Mouse (Mus musculus): ENCODE results near the gene 1700029I15Rik. TPM values are rescaled to one million over a fixed set of nuclear protein-coding genes. Genes with fewer than 3 reads are reported as not detected.
"Not testable (repeated sequence)": the region's sequence is repeated elsewhere in the genome, so short reads cannot be mapped to it uniquely, and the experiment has no call there.

Gene 1700029I15Rik
- polyA plus RNA-seq, 1 experiment, result 0.41 TPM

- no peaks in the 10 kb centered on the region; the same call in 1 of the 2 replicates for H3K36me3 ChIP-seq (ENCODE audit: control insufficient read depth)
- H3K4me1 ChIP-seq (ENCODE audit: control insufficient read depth), result peaks cover 17% of the 10 kb centered on the region
- H3K27me3 ChIP-seq (ENCODE audit: control insufficient read depth), result peaks cover 78% of the 10 kb centered on the region
- TF ChIP-seq GATA1 (IDR thresholded peaks at IDR 0.05; ENCODE audit: low read length) (no peak), TAL1 (IDR thresholded peaks at IDR 0.05; ENCODE audit: low read length) (no peak)
- peak overlapping the region; percentile 47 for H3K4me3 ChIP-seq (replicated peaks)
- H3K9me3 ChIP-seq (ENCODE audit: control insufficient read depth, low read length), result peaks cover 2% of the 10 kb centered on the region; the same call in 1 of the 2 replicates
Measured at GRCm38 (mm10) chr2:92388891-92389641, 6.7 kb downstream of the 1700029I15Rik start.

GRCm38 (mm10) chr2:92389645-92390044 lies 7.3 kb downstream of the 1700029I15Rik start:
- peaks cover 2% of the 10 kb centered on the region; the same call in 1 of the 2 replicates for H3K9me3 ChIP-seq (ENCODE audit: control insufficient read depth, low read length)
- H3K4me3 ChIP-seq (replicated peaks), result no peak overlapping the region
- H3K27me3 ChIP-seq (ENCODE audit: control insufficient read depth), result peaks cover 83% of the 10 kb centered on the region
- peaks cover 11% of the 10 kb centered on the region for H3K4me1 ChIP-seq (ENCODE audit: control insufficient read depth)
- TF ChIP-seq TAL1 (IDR thresholded peaks at IDR 0.05; ENCODE audit: low read length) (no peak), GATA1 (IDR thresholded peaks at IDR 0.05; ENCODE audit: low read length) (no peak)
- no peaks in the 10 kb centered on the region; the same call in 1 of the 2 replicates for H3K36me3 ChIP-seq (ENCODE audit: control insufficient read depth)

GRCm38 (mm10) chr2:92390206-92390930 lies 8.0 kb downstream of the 1700029I15Rik start:
- Histone ChIP-seq H3K4me3 (replicated peaks) (no peak overlapping the region), H3K4me1 (ENCODE audit: control insufficient read depth) (peaks cover 7% of the 10 kb centered on the region), H3K27me3 (ENCODE audit: control insufficient read depth) (peaks cover 91% of the 10 kb centered on the region), H3K9me3 (ENCODE audit: control insufficient read depth, low read length) (peaks cover 2% of the 10 kb centered on the region; the same call in 1 of the 2 replicates), H3K36me3 (ENCODE audit: control insufficient read depth) (no peaks in the 10 kb centered on the region; the same call in 1 of the 2 replicates)
- TF ChIP-seq GATA1 (IDR thresholded peaks at IDR 0.05; ENCODE audit: low read length), result no peak
- no peak for TF ChIP-seq TAL1 (IDR thresholded peaks at IDR 0.05; ENCODE audit: low read length)

- H3K36me3 ChIP-seq (ENCODE audit: control insufficient read depth), result no peaks in the 10 kb centered on the region; the same call in 1 of the 2 replicates
- peaks cover 7% of the 10 kb centered on the region for H3K4me1 ChIP-seq (ENCODE audit: control insufficient read depth)
- H3K27me3 ChIP-seq (ENCODE audit: control insufficient read depth), result peaks cover 93% of the 10 kb centered on the region
- peaks cover 2% of the 10 kb centered on the region; the same call in 1 of the 2 replicates for H3K9me3 ChIP-seq (ENCODE audit: control insufficient read depth, low read length)
- H3K4me3 ChIP-seq (replicated peaks), result no peak overlapping the region
- TF ChIP-seq TAL1 (IDR thresholded peaks at IDR 0.05; ENCODE audit: low read length) (no peak), GATA1 (IDR thresholded peaks at IDR 0.05; ENCODE audit: low read length) (no peak)
Measured at GRCm38 (mm10) chr2:92391116-92391515, 8.8 kb downstream of the 1700029I15Rik start.

- TF ChIP-seq GATA1 (IDR thresholded peaks at IDR 0.05; ENCODE audit: low read length), result no peak
- TF ChIP-seq TAL1 (IDR thresholded peaks at IDR 0.05; ENCODE audit: low read length), result no peak
- H3K4me1 ChIP-seq (ENCODE audit: control insufficient read depth), result peaks cover 7% of the 10 kb centered on the region
- peak overlapping the region; percentile 22 for H3K4me3 ChIP-seq (replicated peaks)
- H3K27me3 ChIP-seq (ENCODE audit: control insufficient read depth), result peaks cover 95% of the 10 kb centered on the region
- H3K9me3 ChIP-seq (ENCODE audit: control insufficient read depth, low read length), result peaks cover 2% of the 10 kb centered on the region; the same call in 1 of the 2 replicates
- no peaks in the 10 kb centered on the region; the same call in 1 of the 2 replicates for H3K36me3 ChIP-seq (ENCODE audit: control insufficient read depth)
Measured at GRCm38 (mm10) chr2:92391703-92392317, 9.5 kb downstream of the 1700029I15Rik start.

GRCm38 (mm10) chr2:92392318-92393264 lies 10.3 kb downstream of the 1700029I15Rik start:
- Histone ChIP-seq H3K4me1 (ENCODE audit: control insufficient read depth) (peaks cover 7% of the 10 kb centered on the region), H3K4me3 (replicated peaks) (peak overlapping the region; percentile 22)

GRCm38 (mm10) chr2:92395535-92395934 lies 13.2 kb downstream of the 1700029I15Rik start:
- TF ChIP-seq GATA1 (IDR thresholded peaks at IDR 0.05; ENCODE audit: low read length) (no peak), TAL1 (IDR thresholded peaks at IDR 0.05; ENCODE audit: low read length) (no peak)
- H3K9me3 ChIP-seq (ENCODE audit: control insufficient read depth, low read length), result no peaks in the 10 kb centered on the region; the same call in 1 of the 2 replicates

More at GRCm38 (mm10) chr2:92392318-92393264, 10.3 kb downstream of the 1700029I15Rik start:
- H3K36me3 ChIP-seq (ENCODE audit: control insufficient read depth), result no peaks in the 10 kb centered on the region
- peaks cover 94% of the 10 kb centered on the region for H3K27me3 ChIP-seq (ENCODE audit: control insufficient read depth)
- TF ChIP-seq GATA1 (IDR thresholded peaks at IDR 0.05; ENCODE audit: low read length), result no peak
- TF ChIP-seq TAL1 (IDR thresholded peaks at IDR 0.05; ENCODE audit: low read length), result no peak
- H3K9me3 ChIP-seq (ENCODE audit: control insufficient read depth, low read length), result peaks cover 2% of the 10 kb centered on the region; the same call in 1 of the 2 replicates

GRCm38 (mm10) chr2:92397436-92397835 lies 15.1 kb downstream of the 1700029I15Rik start:
- H3K27me3 ChIP-seq (ENCODE audit: control insufficient read depth), result peaks cover 81% of the 10 kb centered on the region
- TF ChIP-seq GATA1 (IDR thresholded peaks at IDR 0.05; ENCODE audit: low read length) (no peak), TAL1 (IDR thresholded peaks at IDR 0.05; ENCODE audit: low read length) (no peak)

More at GRCm38 (mm10) chr2:92395535-92395934, 13.2 kb downstream of the 1700029I15Rik start:
- Histone ChIP-seq H3K4me1 (ENCODE audit: control insufficient read depth) (no peaks in the 10 kb centered on the region), H3K27me3 (ENCODE audit: control insufficient read depth) (peaks cover 81% of the 10 kb centered on the region), H3K36me3 (ENCODE audit: control insufficient read depth) (no peaks in the 10 kb centered on the region), H3K4me3 (replicated peaks) (no peak overlapping the region)

GRCm38 (mm10) chr2:92399877-92400276 lies 17.5 kb downstream of the 1700029I15Rik start:
- H3K4me1 ChIP-seq (ENCODE audit: control insufficient read depth); H3K9me3 ChIP-seq (ENCODE audit: control insufficient read depth, low read length); H3K4me3 ChIP-seq (replicated peaks): not testable (repeated sequence)
- peaks cover 10% of the 10 kb centered on the region for H3K36me3 ChIP-seq (ENCODE audit: control insufficient read depth)
- H3K27me3 ChIP-seq (ENCODE audit: control insufficient read depth), result peaks cover 58% of the 10 kb centered on the region

More at GRCm38 (mm10) chr2:92397436-92397835, 15.1 kb downstream of the 1700029I15Rik start:
- no peaks in the 10 kb centered on the region for H3K36me3 ChIP-seq (ENCODE audit: control insufficient read depth)
- H3K4me3 ChIP-seq (replicated peaks), result no peak overlapping the region
- peaks cover 2% of the 10 kb centered on the region; the same call in 1 of the 2 replicates for H3K9me3 ChIP-seq (ENCODE audit: control insufficient read depth, low read length)
- H3K4me1 ChIP-seq (ENCODE audit: control insufficient read depth), result no peaks in the 10 kb centered on the region; the same call in 1 of the 2 replicates

All from erythroblast, embryonic 14.5 days (primary cell).